Comparison of ENCODE assay signal across 20 mouse cellular contexts in genomic region chr2:153310228-153310627, GRCm38 (mm10). TPM values are rescaled to one million over a fixed set of nuclear protein-coding genes. Genes with fewer than 3 reads are reported as not detected.
DNase-seq lines count a peak whose midpoint lies in the region; ATAC-seq and TF ChIP-seq lines count a peak whose summit lies in the region.
"Had no signal": no experiment of that assay in that cellular context is flagged by ENCODE, and none has a peak within 500 bp of the region (broad histone marks: within the 10 kb centered on the region; RNA-seq: fewer than 3 reads in every experiment).

No protein-coding gene starts in this region.

- no peak for TF ChIP-seq CTCF in lung, embryonic 14.5 days (IDR thresholded peaks at IDR 0.05; ENCODE audit: low read depth)
- TF ChIP-seq CTCF in embryonic fibroblast, embryonic 13.5 days (IDR thresholded peaks at IDR 0.05; ENCODE audit: borderline replicate concordance, insufficient read depth, low read length) = 0 out of 2 replicates have a peak, but pooled peaks have one; percentile 27

- H3K27ac ChIP-seq in lung, embryonic 14.5 days (ENCODE audit: low read depth) = no peak overlapping the region
- H3K27ac ChIP-seq in embryonic fibroblast, embryonic 13.5 days (ENCODE audit: insufficient read depth, low read length) = no peak overlapping the region
- H3K27ac ChIP-seq: forebrain, embryonic 15.5 days; heart, embryonic 10.5 days; hindbrain, embryonic 15.5 days; macrophage; midbrain, embryonic 12.5 days; stomach, embryonic 15.5 days had no signal

- 63% methylated on average over 6 of the region's 6 CpGs for WGBS in lung, embryonic 14.5 days

- H3K9ac ChIP-seq in lung, embryonic 14.5 days = no peak overlapping the region
- H3K9ac ChIP-seq: forebrain, embryonic 15.5 days; hindbrain, embryonic 15.5 days; liver, postnatal 0 days; midbrain, embryonic 12.5 days; stomach, embryonic 15.5 days had no signal

- H3K36me3 ChIP-seq in lung, embryonic 14.5 days (ENCODE audit: insufficient read depth) = no peaks in the 10 kb centered on the region
- H3K36me3 ChIP-seq: forebrain, embryonic 15.5 days; hindbrain, embryonic 15.5 days; stomach, embryonic 15.5 days had no signal

- no peaks in the 10 kb centered on the region for H3K9me3 ChIP-seq in lung, embryonic 14.5 days (ENCODE audit: low read depth, low read length)
- H3K9me3 ChIP-seq: forebrain, embryonic 15.5 days; heart, embryonic 10.5 days; hindbrain, embryonic 15.5 days; midbrain, embryonic 12.5 days; stomach, embryonic 15.5 days had no signal

- no peak for TF ChIP-seq POLR2A in embryonic fibroblast, embryonic 13.5 days (IDR thresholded peaks at IDR 0.05; ENCODE audit: low read depth, low read length)

- H3K27me3 ChIP-seq in lung, embryonic 14.5 days (ENCODE audit: insufficient read depth, low read length) = no peaks in the 10 kb centered on the region
- H3K27me3 ChIP-seq: forebrain, embryonic 15.5 days; hindbrain, embryonic 15.5 days; midbrain, embryonic 12.5 days; stomach, embryonic 15.5 days had no signal

- no peaks in the 10 kb centered on the region for H3K4me1 ChIP-seq in lung, embryonic 14.5 days (ENCODE audit: insufficient read depth)
- H3K4me1 ChIP-seq in embryonic fibroblast, embryonic 13.5 days (ENCODE audit: control insufficient read depth, insufficient read depth, low read length) = no peaks in the 10 kb centered on the region
- H3K4me1 ChIP-seq: forebrain, embryonic 15.5 days had no signal

- H3K4me2 ChIP-seq in lung, embryonic 14.5 days = no peak overlapping the region
- H3K4me2 ChIP-seq: forebrain, embryonic 15.5 days; hindbrain, embryonic 15.5 days; midbrain, embryonic 12.5 days; stomach, embryonic 15.5 days had no signal

- no peak for ATAC-seq in lung, embryonic 14.5 days (ENCODE audit: insufficient read depth)
- ATAC-seq in CD4-positive, CD25-positive, alpha-beta regulatory T cell, adult 4 months = no peak
- ATAC-seq: forebrain, embryonic 15.5 days; liver, postnatal 0 days had no signal

- peak; percentile 37 to 45 for DNase-seq in cerebellum, postnatal 10 days
- no peak for DNase-seq in cerebellum, adult 9-11 months
- DNase-seq in lung, embryonic 14.5 days = peak; percentile 71
- DNase-seq in lung, adult 18-20 months = no peak
- peak; percentile 65 for DNase-seq in 416B (ENCODE audit: low read depth)
- DNase-seq: cerebellum, adult 9-10 months; heart, postnatal 14 days; kidney, adult 18-20 months; liver; liver, postnatal 0 days; spleen, adult 18-20 months; thymus, postnatal 14 days had no signal

- H3K4me3 ChIP-seq in lung, embryonic 14.5 days (ENCODE audit: low read depth, low read length) = no peak overlapping the region
- H3K4me3 ChIP-seq in embryonic fibroblast, embryonic 13.5 days (ENCODE audit: insufficient read depth, low read length) = no peak overlapping the region
- H3K4me3 ChIP-seq: forebrain, embryonic 15.5 days; heart, embryonic 10.5 days; hindbrain, embryonic 15.5 days; midbrain, embryonic 12.5 days; stomach, embryonic 15.5 days had no signal

RNA-seq across cellular contexts. Expression of gene Kif3b, which starts 19.0 kb away (rescaled TPM):
- polyA plus RNA-seq in lung, embryonic 14.5 days (2014; fragmentation: Nextera tagmentation; extraction: Ambion mirVana) = 4.8 TPM in 2 replicates
- polyA plus RNA-seq in embryonic fibroblast, embryonic 13.5 days (2011; ENCODE audit: insufficient read length, low read depth, missing spikeins) = 20.3 and 21.9 TPM in 2 replicates
- 10 to 100 TPM; 11.2 to 13.0 TPM for polyA plus RNA-seq in CD4-positive, CD25-positive, alpha-beta regulatory T cell, adult 4 months (2017; shearing (Covaris generic))

RNA-seq across cellular contexts. Expression of gene Asxl1, which starts 35.4 kb away (rescaled TPM):
- 23.7 and 26.0 TPM in 2 replicates for polyA plus RNA-seq in lung, embryonic 14.5 days (2014; fragmentation: Nextera tagmentation; extraction: Ambion mirVana)
- polyA plus RNA-seq in embryonic fibroblast, embryonic 13.5 days (2011; ENCODE audit: insufficient read length, low read depth, missing spikeins) = 32.0 and 33.9 TPM in 2 replicates
- polyA plus RNA-seq in CD4-positive, CD25-positive, alpha-beta regulatory T cell, adult 4 months (2017; shearing (Covaris generic)) = 10 to 100 TPM; 12.3 to 20.9 TPM

Comparison
In these comparisons a context has a peak if more than half of its experiments do, and no peak if none do; other contexts are left out.
1. DNase-seq: peak in cerebellum, postnatal 10 days (2 of 2), lung, embryonic 14.5 days (single experiment) and 416B (single experiment); none in cerebellum, adult 9-11 months (single experiment) and lung, adult 18-20 months (0 of 2).